Mouse (Mus musculus): ENCODE data around the gene Spata25. TPM values are rescaled to one million over a fixed set of nuclear protein-coding genes. Genes with fewer than 3 reads are reported as not detected.
"Not testable (repeated sequence)": the region's sequence is repeated elsewhere in the genome, so short reads cannot be mapped to it uniquely, and the experiment has no call there.

Gene Spata25
- polyA plus RNA-seq, 1 experiment from 2014 or later: not detected

DNA sequence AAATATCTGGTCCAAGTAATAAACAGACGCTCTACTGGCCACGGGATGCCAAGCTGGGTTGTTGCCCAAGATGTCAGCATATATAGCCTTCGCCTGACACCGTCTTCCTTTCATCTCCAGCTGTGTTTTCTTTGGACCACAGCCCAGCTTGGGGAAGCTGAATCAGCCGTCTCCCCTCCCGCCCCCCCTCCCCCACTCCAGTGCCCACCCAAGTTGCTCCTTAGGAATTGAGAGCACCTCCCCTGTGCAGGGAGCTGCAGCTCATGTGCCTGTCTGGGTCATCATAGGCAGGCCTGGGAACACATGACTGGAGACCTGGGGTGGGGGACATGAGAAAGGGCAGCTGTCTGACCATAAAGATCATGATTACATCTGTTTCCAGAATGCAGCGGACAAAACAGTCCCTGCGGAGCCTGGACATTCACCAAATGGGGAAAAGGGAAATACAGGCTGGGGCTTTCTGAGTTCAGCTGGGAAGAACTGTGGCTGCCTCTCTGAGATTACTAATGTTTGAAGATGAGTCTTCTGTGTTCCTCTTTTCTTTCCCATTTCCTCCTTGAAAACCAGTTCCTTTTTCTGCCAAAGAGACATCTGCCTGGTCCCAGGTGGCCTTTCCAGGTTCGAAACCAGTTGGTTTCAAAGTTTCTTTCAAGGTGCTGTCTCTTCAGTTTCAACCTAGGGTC, 34.0 kb upstream of the Spata25 start:
- H3K4me1 ChIP-seq: peaks cover 20% of the 10 kb centered on the region
- ATAC-seq: peak; percentile 50; the same call in 1 of the 2 replicates
- no peak overlapping the region for H3K4me3 ChIP-seq
- no peak overlapping the region for H3K27ac ChIP-seq
- no peaks in the 10 kb centered on the region for H3K36me3 ChIP-seq (ENCODE audit: poor library complexity, severe bottlenecking)
- no peaks in the 10 kb centered on the region for H3K9me3 ChIP-seq (replicated peaks)
- H3K9ac ChIP-seq: no peak overlapping the region
- WGBS: 48% methylated on average over 9 of the region's 9 CpGs
- H3K4me2 ChIP-seq: no peak overlapping the region
- H3K27me3 ChIP-seq: peaks cover 25% of the 10 kb centered on the region

DNA sequence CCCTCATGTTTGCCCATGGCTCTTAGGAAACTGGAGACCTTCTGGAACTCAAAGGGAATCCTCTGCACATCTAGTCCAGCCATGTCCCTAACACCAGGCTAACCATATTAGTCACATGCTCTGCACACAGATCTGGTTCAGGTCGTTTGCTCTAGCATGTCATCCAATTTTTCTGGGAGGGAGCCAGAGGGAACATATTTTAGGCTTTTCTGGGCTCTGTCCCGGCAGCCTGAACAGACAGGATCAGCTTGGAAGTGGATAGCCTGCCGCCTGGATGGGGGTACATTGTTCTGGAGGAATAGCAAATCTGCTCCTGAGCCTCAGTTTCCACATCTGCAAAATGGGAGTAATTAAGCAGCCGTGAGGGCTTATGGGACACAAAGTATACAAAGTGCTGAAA, 32.8 kb upstream of the Spata25 start:
- H3K27me3 ChIP-seq: peaks cover 37% of the 10 kb centered on the region
- H3K9me3 ChIP-seq (replicated peaks): no peaks in the 10 kb centered on the region
- no peak for ATAC-seq
- H3K4me3 ChIP-seq: no peak overlapping the region
- H3K4me1 ChIP-seq: peaks cover 32% of the 10 kb centered on the region
- no peak overlapping the region for H3K4me2 ChIP-seq
- 75% methylated on average over 4 of the region's 4 CpGs for WGBS
- no peak overlapping the region for H3K9ac ChIP-seq
- no peak overlapping the region for H3K27ac ChIP-seq
- no peaks in the 10 kb centered on the region for H3K36me3 ChIP-seq (ENCODE audit: poor library complexity, severe bottlenecking)

DNA sequence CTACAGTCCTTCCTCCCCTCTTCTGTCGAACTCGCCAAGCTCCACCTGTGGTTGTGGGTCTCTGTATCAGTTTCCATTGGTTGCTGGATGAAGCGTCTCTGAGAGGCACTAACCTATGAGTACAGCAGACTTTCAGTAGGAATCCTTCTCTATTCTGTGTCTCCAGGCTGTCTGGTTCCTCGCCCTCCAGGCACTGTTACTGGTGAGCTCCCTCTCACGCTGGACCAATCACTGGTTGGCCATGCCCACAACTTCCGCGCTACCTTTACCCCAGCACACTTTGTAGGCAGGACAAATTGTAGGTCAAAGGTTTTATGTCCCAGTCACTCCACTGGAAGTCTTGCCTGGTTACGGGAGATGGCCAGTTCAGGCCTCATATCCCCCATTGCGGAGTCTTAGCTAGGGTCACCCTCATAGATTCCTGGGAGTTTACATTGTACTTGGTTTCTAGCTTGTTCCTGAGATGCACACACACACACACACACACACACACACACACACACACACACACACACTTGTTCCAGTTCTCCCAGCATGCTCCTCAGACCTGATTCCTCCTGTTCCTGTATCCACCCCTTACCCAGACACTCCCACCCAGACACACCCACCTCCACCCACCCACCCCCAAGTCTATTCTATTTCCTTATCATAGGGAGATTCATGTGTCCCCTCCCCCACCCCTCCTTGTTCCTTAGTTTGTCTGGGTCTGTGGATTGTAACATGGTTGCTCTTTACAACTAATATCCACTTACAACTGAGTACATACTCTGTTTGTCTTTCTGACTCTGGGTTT, 31.5 kb upstream of the Spata25 start:
- no peaks in the 10 kb centered on the region for H3K36me3 ChIP-seq (ENCODE audit: poor library complexity, severe bottlenecking)
- no peak overlapping the region for H3K27ac ChIP-seq
- peaks cover 48% of the 10 kb centered on the region for H3K27me3 ChIP-seq
- no peak overlapping the region for H3K9ac ChIP-seq
- no peaks in the 10 kb centered on the region for H3K9me3 ChIP-seq (replicated peaks)
- WGBS: 60% methylated on average over 9 of the region's 9 CpGs
- H3K4me1 ChIP-seq: peaks cover 32% of the 10 kb centered on the region
- no peak for ATAC-seq
- no peak overlapping the region for H3K4me3 ChIP-seq
- H3K4me2 ChIP-seq: no peak overlapping the region

DNA sequence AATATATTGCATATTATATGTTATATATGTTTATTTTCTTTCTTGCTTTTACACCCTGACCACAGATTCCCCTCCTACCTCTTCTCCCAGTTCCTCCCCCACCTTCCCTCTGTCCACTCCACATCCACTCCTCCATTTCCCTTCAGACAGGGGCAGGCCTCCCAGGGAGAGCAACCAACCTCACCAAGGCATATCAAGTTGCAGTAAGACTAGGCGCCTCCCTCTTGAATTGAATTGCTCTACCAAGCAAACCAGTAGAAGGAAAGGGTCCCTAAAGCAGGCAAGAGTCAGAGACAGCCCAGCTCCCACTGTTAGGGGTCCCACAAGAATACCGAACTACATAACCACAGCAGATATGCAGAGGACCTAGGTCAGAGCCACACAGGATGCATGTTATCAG, 30.8 kb upstream of the Spata25 start:
- H3K4me3 ChIP-seq: no peak overlapping the region
- no peak overlapping the region for H3K4me2 ChIP-seq
- no peaks in the 10 kb centered on the region for H3K9me3 ChIP-seq (replicated peaks)
- no peak overlapping the region for H3K27ac ChIP-seq
- 56% methylated on average over 2 of the region's 2 CpGs for WGBS
- no peak overlapping the region for H3K9ac ChIP-seq
- H3K4me1 ChIP-seq: peaks cover 32% of the 10 kb centered on the region
- ATAC-seq: no peak
- H3K27me3 ChIP-seq: peaks cover 53% of the 10 kb centered on the region
- no peaks in the 10 kb centered on the region for H3K36me3 ChIP-seq (ENCODE audit: poor library complexity, severe bottlenecking)

DNA sequence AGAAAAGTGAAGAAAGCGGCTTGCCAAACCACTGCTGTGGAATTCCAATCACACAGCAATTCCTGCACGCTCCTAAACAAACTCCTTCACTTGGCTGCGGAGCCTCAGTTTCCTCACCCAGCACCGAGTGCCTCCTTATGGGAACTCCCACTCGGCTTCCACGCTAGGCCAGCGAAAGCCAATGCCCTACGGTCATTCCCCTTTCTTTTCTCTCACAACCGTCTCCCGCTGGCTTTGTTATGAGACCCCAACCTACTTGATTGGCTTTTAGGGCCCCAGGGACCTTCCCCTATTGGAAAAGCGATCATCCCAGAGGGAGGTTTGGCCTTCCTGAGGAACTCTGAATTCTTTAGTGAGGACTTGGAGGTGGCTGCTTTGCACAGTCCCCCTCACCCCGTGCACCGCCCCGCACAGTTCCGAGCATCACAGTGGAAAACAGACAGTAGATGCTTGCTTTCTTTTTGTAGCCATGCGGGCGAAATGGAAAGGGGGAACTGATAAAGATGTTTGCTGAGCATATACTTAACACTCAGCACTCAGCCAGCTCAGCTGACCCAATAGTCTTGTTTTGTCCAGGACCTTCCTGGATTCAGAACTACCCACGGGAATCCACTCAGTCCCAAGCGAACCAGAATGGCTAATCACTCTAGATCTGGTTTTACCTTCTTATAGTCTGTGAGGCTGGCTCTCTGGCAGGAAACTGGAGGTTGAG, 29.7 kb upstream of the Spata25 start:
- H3K27me3 ChIP-seq: peaks cover 56% of the 10 kb centered on the region
- peaks cover 32% of the 10 kb centered on the region for H3K4me1 ChIP-seq
- ATAC-seq: 0 out of 2 replicates have a peak, but pooled peaks have one; percentile 17
- H3K4me3 ChIP-seq: peak overlapping the region; percentile 49
- no peaks in the 10 kb centered on the region for H3K9me3 ChIP-seq (replicated peaks)
- no peaks in the 10 kb centered on the region for H3K36me3 ChIP-seq (ENCODE audit: poor library complexity, severe bottlenecking)
- peak overlapping the region; percentile 61 for H3K9ac ChIP-seq
- H3K4me2 ChIP-seq: peak overlapping the region; percentile 96
- WGBS: 2% methylated on average over 19 of the region's 19 CpGs
- no peak overlapping the region for H3K27ac ChIP-seq

DNA sequence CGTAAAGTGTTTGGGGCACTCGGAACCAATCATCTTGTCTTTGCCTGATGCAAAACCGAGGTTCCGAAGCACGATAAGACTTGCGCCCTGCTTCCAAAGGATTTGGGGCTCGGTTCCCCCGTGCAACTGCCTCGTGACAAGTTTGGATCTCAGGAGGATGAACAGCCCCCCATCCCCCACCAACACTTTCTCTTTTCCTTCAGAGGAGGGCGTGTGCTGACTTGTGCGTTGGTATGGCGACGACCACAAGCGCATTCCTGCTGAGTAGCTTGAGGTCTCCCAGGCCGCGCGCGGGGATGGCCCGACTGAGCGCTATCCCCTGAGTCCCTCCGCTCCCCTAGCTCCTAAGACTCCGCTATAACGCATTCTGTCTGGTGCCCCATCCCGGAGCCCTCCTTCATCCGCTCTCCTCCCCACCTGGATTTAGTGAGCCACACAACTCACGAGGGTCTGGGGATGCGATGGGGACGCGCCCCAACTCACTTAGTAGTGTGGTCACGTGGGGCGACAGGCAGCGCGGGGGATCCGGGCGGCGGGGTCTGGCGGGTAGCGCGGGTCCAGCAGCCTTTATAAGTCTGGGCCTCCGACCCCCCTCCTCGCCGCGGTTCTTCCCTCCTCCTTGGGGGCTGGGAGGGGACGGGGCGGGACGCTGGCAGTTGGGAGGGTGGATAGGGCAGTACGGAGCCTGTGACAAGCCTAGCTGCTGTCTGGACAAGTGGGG, 28.9 kb upstream of the Spata25 start, which contains the start of gene Pltp:
TSS of gene Pltp (minus strand) at position 611 of the 721 bp plus-strand sequence.
- peak within 1 kb of the TSS; percentile 49 for H3K4me3 ChIP-seq
- peaks cover 28% of the 10 kb centered on the region for H3K4me1 ChIP-seq
- no peaks in the 10 kb centered on the region for H3K9me3 ChIP-seq (replicated peaks)
- peak within 1 kb of the TSS; percentile 61 for H3K9ac ChIP-seq
- H3K27ac ChIP-seq: no peak within 1 kb of the TSS
- peak within 1 kb of the TSS; percentile 96 for H3K4me2 ChIP-seq
- H3K27me3 ChIP-seq: peaks cover 56% of the 10 kb centered on the region
- peak; percentile 74 for ATAC-seq
- H3K36me3 ChIP-seq (ENCODE audit: poor library complexity, severe bottlenecking): no peaks in the 10 kb centered on the region
- WGBS: under 1% methylated on average over 47 of the region's 47 CpGs

DNA sequence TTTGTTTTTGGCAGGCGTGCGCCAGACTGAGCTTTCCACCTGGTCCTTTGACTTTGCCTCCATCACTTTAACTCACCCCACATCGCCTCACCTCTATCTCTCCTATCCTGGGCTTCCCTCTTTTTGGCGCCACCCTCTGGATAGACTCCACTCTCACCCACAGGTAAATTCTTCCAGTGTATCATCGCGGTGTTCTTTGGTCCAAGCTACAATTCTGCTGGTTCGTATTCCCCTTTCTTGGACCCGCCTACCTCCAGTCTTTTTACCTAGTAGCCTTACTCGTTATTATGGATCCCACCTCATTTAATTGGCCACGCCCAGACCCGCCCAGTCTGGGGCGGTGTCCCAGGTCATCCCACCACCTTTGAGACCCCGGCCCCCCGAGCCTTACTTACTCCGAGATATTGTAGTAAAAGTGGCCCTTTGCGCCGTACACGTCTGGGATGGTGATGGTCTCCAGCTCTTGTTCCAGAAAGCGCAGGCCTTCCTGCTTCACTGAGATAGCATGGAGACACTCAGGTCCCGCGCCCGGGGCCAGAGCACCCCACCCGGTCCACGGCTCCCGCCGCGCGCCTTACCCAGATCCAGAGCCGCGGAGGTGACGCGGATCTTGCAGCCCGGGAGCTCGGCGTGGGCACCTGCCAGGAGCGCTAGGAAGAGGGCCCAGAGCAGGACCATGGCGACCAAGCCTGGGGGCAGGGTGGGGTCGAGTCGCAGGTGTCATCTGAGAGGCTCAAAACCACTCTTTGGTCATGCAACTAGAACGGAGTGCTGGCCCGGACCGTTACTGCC, 28.2 kb upstream of the Spata25 start:
- H3K4me3 ChIP-seq: peak overlapping the region; percentile 49
- H3K9ac ChIP-seq: peak overlapping the region; percentile 61
- H3K4me1 ChIP-seq: peaks cover 22% of the 10 kb centered on the region
- under 1% methylated on average over 42 of the region's 42 CpGs for whole genome bisulfite sequencing
- peaks cover 56% of the 10 kb centered on the region for H3K27me3 ChIP-seq
- peak overlapping the region; percentile 96 for H3K4me2 ChIP-seq
- H3K36me3 ChIP-seq (ENCODE audit: poor library complexity, severe bottlenecking): no peaks in the 10 kb centered on the region
- no peaks in the 10 kb centered on the region for H3K9me3 ChIP-seq (replicated peaks)
- no peak overlapping the region for H3K27ac ChIP-seq
- ATAC-seq: no peak

DNA sequence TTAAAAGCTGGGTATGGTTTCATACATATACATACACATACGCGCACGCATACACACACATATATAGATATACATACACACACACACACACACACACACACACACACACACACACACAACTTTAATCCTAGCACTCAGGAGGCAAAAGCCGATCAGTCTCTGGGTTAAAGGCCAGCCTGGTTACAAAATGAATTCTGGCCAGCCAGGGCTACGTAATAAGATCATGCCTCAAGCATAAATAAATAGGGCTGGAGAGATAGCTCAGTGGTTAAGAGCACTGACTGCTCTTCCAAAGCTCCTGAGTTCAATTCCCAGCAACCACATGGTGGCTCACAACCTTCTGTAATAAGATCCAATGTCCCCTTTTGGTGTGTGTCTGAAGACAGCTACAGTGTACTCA, 27.2 kb upstream of the Spata25 start:
- WGBS: 81% methylated on average over 5 of the region's 5 CpGs
- not testable (repeated sequence) for H3K9ac ChIP-seq; H3K36me3 ChIP-seq (ENCODE audit: poor library complexity, severe bottlenecking); H3K27ac ChIP-seq; ATAC-seq; H3K9me3 ChIP-seq (replicated peaks); H3K4me2 ChIP-seq; H3K4me3 ChIP-seq
- peaks cover 56% of the 10 kb centered on the region for H3K27me3 ChIP-seq
- peaks cover 22% of the 10 kb centered on the region for H3K4me1 ChIP-seq

DNA sequence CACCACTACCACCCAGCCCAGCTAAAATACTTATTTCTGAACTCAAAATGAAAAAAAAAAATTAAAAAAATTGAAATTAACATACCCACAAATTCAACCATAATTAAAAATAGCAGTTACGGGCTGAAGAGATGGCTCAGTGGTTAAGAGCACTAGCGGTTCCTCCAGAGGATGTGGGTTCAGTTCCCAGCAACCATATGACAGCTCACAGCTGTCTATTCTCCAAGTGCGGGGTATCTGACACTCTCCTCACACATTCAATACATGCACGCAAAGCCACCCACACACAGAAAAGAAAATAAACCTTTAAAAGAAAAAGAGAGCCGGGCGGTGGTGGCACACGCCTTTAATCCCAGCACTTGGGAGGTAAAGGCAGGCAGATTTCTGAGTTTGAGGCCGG, 21.7 kb upstream of the Spata25 start:
- no peak overlapping the region for H3K4me2 ChIP-seq
- no peak overlapping the region for H3K9ac ChIP-seq
- H3K27ac ChIP-seq: no peak overlapping the region
- no peak for ATAC-seq
- no peaks in the 10 kb centered on the region for H3K4me1 ChIP-seq
- H3K27me3 ChIP-seq: peaks cover 10% of the 10 kb centered on the region
- no peaks in the 10 kb centered on the region for H3K9me3 ChIP-seq (replicated peaks)
- H3K36me3 ChIP-seq (ENCODE audit: poor library complexity, severe bottlenecking): no peaks in the 10 kb centered on the region
- 91% methylated on average over 8 of the region's 8 CpGs for WGBS
- no peak overlapping the region for H3K4me3 ChIP-seq

DNA sequence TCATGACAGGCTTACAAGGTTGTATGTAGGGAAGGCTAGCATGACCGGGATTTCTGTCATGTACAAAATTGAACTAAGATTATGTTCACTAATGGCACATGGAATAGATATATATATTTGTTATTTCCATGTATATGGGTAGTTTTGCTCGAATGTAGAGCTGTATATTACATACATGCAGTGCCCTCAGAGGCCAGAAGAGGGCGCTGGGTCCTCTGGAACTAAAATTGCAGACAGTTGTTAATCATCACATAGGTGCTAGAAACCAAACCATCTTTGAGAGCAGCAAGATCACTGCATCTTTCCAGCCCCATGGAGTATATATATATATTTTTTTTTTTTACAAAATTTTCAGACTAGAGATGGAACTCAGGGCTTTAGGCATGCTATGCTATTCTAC, 17.4 kb upstream of the Spata25 start:
- H3K4me2 ChIP-seq: no peak overlapping the region
- H3K9ac ChIP-seq: no peak overlapping the region
- no peaks in the 10 kb centered on the region for H3K4me1 ChIP-seq
- H3K4me3 ChIP-seq: no peak overlapping the region
- no peak overlapping the region for H3K27ac ChIP-seq
- H3K9me3 ChIP-seq (replicated peaks): no peaks in the 10 kb centered on the region
- no peaks in the 10 kb centered on the region for H3K27me3 ChIP-seq
- no peak for ATAC-seq
- H3K36me3 ChIP-seq (ENCODE audit: poor library complexity, severe bottlenecking): no peaks in the 10 kb centered on the region
- 55% methylated on average over 3 of the region's 3 CpGs for WGBS

DNA sequence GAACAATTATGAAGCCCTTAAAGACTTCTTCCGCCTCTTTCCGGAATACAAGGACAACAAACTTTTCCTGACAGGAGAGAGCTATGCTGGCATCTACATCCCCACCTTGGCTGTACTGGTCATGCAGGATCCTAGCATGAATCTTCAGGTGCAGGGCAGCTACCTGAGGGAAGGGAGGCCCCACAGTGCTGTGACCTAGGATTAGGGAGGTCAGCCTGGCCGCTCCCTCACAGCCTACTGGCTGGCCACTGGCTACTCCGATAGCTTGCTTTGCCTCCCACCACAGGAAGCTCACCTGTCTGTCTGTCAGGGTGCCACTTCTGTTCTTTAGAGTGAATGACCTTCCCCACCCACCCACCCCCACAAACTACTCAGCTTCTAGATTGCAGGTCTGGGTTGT, 6.8 kb upstream of the Spata25 start:
- no peaks in the 10 kb centered on the region for H3K9me3 ChIP-seq (replicated peaks)
- no peak for ATAC-seq
- no peak overlapping the region for H3K27ac ChIP-seq
- 93% methylated on average over 4 of the region's 4 CpGs for WGBS
- H3K4me3 ChIP-seq: peak overlapping the region; percentile 58; the same call in 1 of the 2 replicates
- H3K4me1 ChIP-seq: peaks cover 23% of the 10 kb centered on the region
- 0 out of 2 replicates have a peak overlapping the region, but pooled peaks have one; percentile 74 for H3K9ac ChIP-seq
- H3K36me3 ChIP-seq (ENCODE audit: poor library complexity, severe bottlenecking): peaks cover 38% of the 10 kb centered on the region
- H3K27me3 ChIP-seq: no peaks in the 10 kb centered on the region
- peak overlapping the region; percentile 95 for H3K4me2 ChIP-seq
